Mouse (Mus musculus): ENCODE data around the gene Mif. TPM values are rescaled to one million over a fixed set of nuclear protein-coding genes. Genes with fewer than 3 reads are reported as not detected.

Mif gene
- total and polyA plus RNA-seq, 3 experiments, result 1,217 to 2,151 (median 2,072) TPM

- dilution Hi-C loops (cut with MboI; ENCODE audit: extremely low pct_ligation_motif_present, extremely low pct_unique_long_range_greater_than_20kb, low sequenced_read_pairs) (no loop called here), in situ Hi-C loops (cut with MboI; ENCODE audit: low pct_ligation_motif_present, low pct_unique_long_range_greater_than_20kb, low sequenced_read_pairs) (loop anchor here (10.0 kb wide), 1 partner anchor 249 kb away; the partner anchor contains the start of gene Ggt5)
- H3K36me3 ChIP-seq (replicated peaks in 1 of 2; ENCODE audit: control insufficient read depth in 1 of 2, insufficient read depth in 1 of 2, low read length in 1 of 2), result peaks cover 0 to 2% of the 10 kb centered on the region in 2 experiments
- H3K9me3 ChIP-seq (replicated peaks; ENCODE audit: low read length), result no peaks in the 10 kb centered on the region
- peak overlapping the region; percentile 61 to 79 (median 73) for H3K4me3 ChIP-seq (replicated peaks in 1 of 3; ENCODE audit: low read depth in 2 of 3, low read length in 2 of 3, poor library complexity in 1 of 3)
- peak; percentile 58 for DNase-seq (ENCODE audit: extremely low read depth)
- H3K4me1 ChIP-seq (ENCODE audit: control insufficient read depth in 1 of 2, insufficient read depth in 2 of 2), result peaks cover 3 to 40% of the 10 kb centered on the region in 2 experiments; a peak in 2 of 4 replicates
- TF ChIP-seq ZKSCAN1 (IDR thresholded peaks at IDR 0.05; ENCODE audit: borderline replicate concordance, low read depth, low read length) (no peak), POLR2AphosphoS2 (IDR thresholded peaks at IDR 0.05; ENCODE audit: low read depth, low read length) (0 out of 2 replicates have a peak, but pooled peaks have one; percentile 46), BHLHE40 (IDR thresholded peaks at IDR 0.05; ENCODE audit: low read depth, low read length) (peak; percentile 46; the same call in 1 of the 2 replicates), ETS1 (conservative IDR thresholded peaks at IDR 0.05; ENCODE audit: low read depth, low read length) (0 out of 2 replicates have a peak, but pooled peaks have one; percentile 21), ZMIZ1 (IDR thresholded peaks at IDR 0.05; ENCODE audit: low read depth, low read length) (no peak), TBP (conservative IDR thresholded peaks at IDR 0.05; ENCODE audit: low read depth, low read length) (0 out of 2 replicates have a peak, but pooled peaks have one; percentile 33), IRF4 (IDR thresholded peaks at IDR 0.05; ENCODE audit: low read depth, low read length) (peak; percentile 8; the same call in 1 of the 2 replicates), CTCF (conservative IDR thresholded peaks at IDR 0.05 in 1 of 2, IDR thresholded peaks at IDR 0.05 in 1 of 2; ENCODE audit: low read depth in 2 of 2, low read length in 2 of 2) (no peak), TCF12 (IDR thresholded peaks at IDR 0.05; ENCODE audit: low read depth, low read length) (peak; percentile 70), ELF1 (IDR thresholded peaks at IDR 0.05; ENCODE audit: low read depth, low read length) (peak; percentile 64), CHD2 (IDR thresholded peaks at IDR 0.05; ENCODE audit: low read length) (peak; percentile 64), RAD21 (IDR thresholded peaks at IDR 0.05; ENCODE audit: low read depth, low read length) (no peak), SIN3A (IDR thresholded peaks at IDR 0.05; ENCODE audit: low read length) (peak; percentile 83; the same call in 1 of the 2 replicates), MEF2A (IDR thresholded peaks at IDR 0.05; ENCODE audit: borderline replicate concordance, low read depth, low read length) (peak; percentile 32; the same call in 1 of the 2 replicates), RCOR1 (conservative IDR thresholded peaks at IDR 0.05; ENCODE audit: low read depth, low read length) (0 out of 2 replicates have a peak, but pooled peaks have one; percentile 24), MAX (IDR thresholded peaks at IDR 0.05; ENCODE audit: low read length) (0 out of 2 replicates have a peak, but pooled peaks have one; percentile 39), MAZ (IDR thresholded peaks at IDR 0.05; ENCODE audit: low read depth, low read length) (peak; percentile 47; the same call in 1 of the 2 replicates)
- no peaks in the 10 kb centered on the region for H3K27me3 ChIP-seq (replicated peaks)
- no peaks in the 10 kb centered on the region for H3K79me2 ChIP-seq (replicated peaks; ENCODE audit: control insufficient read depth, extremely low read depth, insufficient read depth, poor library complexity, severe bottlenecking)
- H3K27ac ChIP-seq (ENCODE audit: insufficient read depth, low read depth), result peak overlapping the region; percentile 92
- peak overlapping the region; percentile 86 for H3K4me2 ChIP-seq (ENCODE audit: insufficient read depth, low read depth, poor library complexity, severe bottlenecking)
- H3K9ac ChIP-seq (ENCODE audit: insufficient read depth, low read depth), result peak overlapping the region; percentile 83
Observed at GRCm38 (mm10) chr10:75833456-75834080, 26.5 kb downstream of the Mif start.

- Histone ChIP-seq H3K27ac (ENCODE audit: insufficient read depth, low read depth) (peak overlapping the region; percentile 54), H3K9me3 (replicated peaks; ENCODE audit: low read length) (peaks cover 6% of the 10 kb centered on the region), H3K27me3 (replicated peaks) (no peaks in the 10 kb centered on the region), H3K4me1 (ENCODE audit: control insufficient read depth in 1 of 2, insufficient read depth in 2 of 2) (peaks cover 3 to 35% of the 10 kb centered on the region in 2 experiments; a peak in 2 of 4 replicates), H3K4me2 (ENCODE audit: insufficient read depth, low read depth, poor library complexity, severe bottlenecking) (peak overlapping the region; percentile 86), H3K9ac (ENCODE audit: insufficient read depth, low read depth) (peak overlapping the region; percentile 83), H3K79me2 (replicated peaks; ENCODE audit: control insufficient read depth, extremely low read depth, insufficient read depth, poor library complexity, severe bottlenecking) (no peaks in the 10 kb centered on the region), H3K4me3 (replicated peaks in 1 of 3; ENCODE audit: low read depth in 2 of 3, low read length in 2 of 3, poor library complexity in 1 of 3) (peak overlapping the region; percentile 50 to 73 (median 61)), H3K36me3 (replicated peaks in 1 of 2; ENCODE audit: control insufficient read depth in 1 of 2, insufficient read depth in 1 of 2, low read length in 1 of 2) (peaks cover 0 to 9% of the 10 kb centered on the region in 2 experiments)
- in situ Hi-C loops (cut with MboI; ENCODE audit: low pct_ligation_motif_present, low pct_unique_long_range_greater_than_20kb, low sequenced_read_pairs), result loop anchor here (10.0 kb wide), 1 partner anchor 248 kb away; the partner anchor contains the start of gene Ggt5
- DNase-seq (ENCODE audit: extremely low read depth), result peak; percentile 93
- dilution Hi-C loops (cut with MboI; ENCODE audit: extremely low pct_ligation_motif_present, extremely low pct_unique_long_range_greater_than_20kb, low sequenced_read_pairs), result no loop called here
- TF ChIP-seq MXI1 (IDR thresholded peaks at IDR 0.05; ENCODE audit: low read depth, low read length), result no peak
- TF ChIP-seq BHLHE40 (IDR thresholded peaks at IDR 0.05; ENCODE audit: low read depth, low read length), result no peak
- no peak for TF ChIP-seq MAFK (IDR thresholded peaks at IDR 0.05; ENCODE audit: insufficient replicate concordance, low read length)
- TF ChIP-seq TCF12 (IDR thresholded peaks at IDR 0.05; ENCODE audit: low read depth, low read length), result peak; percentile 58; the same call in 1 of the 2 replicates
- TF ChIP-seq NRF1 (IDR thresholded peaks at IDR 0.05; ENCODE audit: low read depth, low read length), result 0 out of 2 replicates have a peak, but pooled peaks have one; percentile 9
- TF ChIP-seq UBTF (IDR thresholded peaks at IDR 0.05; ENCODE audit: low read depth, low read length), result 0 out of 2 replicates have a peak, but pooled peaks have one; percentile 29
- TF ChIP-seq USF2 (conservative IDR thresholded peaks at IDR 0.05; ENCODE audit: low read depth, low read length), result no peak
- peak; percentile 93 for TF ChIP-seq RAD21 (IDR thresholded peaks at IDR 0.05; ENCODE audit: low read depth, low read length)
- no peak for TF ChIP-seq EP300 (IDR thresholded peaks at IDR 0.05; ENCODE audit: low read length)
- no peak for TF ChIP-seq CHD1 (IDR thresholded peaks at IDR 0.05; ENCODE audit: low read depth, low read length)
- TF ChIP-seq ZMIZ1 (IDR thresholded peaks at IDR 0.05; ENCODE audit: low read depth, low read length), result no peak
- TF ChIP-seq CHD2 (IDR thresholded peaks at IDR 0.05; ENCODE audit: low read length), result no peak
- TF ChIP-seq ZKSCAN1 (IDR thresholded peaks at IDR 0.05; ENCODE audit: borderline replicate concordance, low read depth, low read length), result no peak
- no peak for TF ChIP-seq POLR2AphosphoS2 (IDR thresholded peaks at IDR 0.05; ENCODE audit: low read depth, low read length)
- no peak for TF ChIP-seq TBP (conservative IDR thresholded peaks at IDR 0.05; ENCODE audit: low read depth, low read length)
- TF ChIP-seq JUND (conservative IDR thresholded peaks at IDR 0.05; ENCODE audit: low read depth, low read length), result no peak; the same call in 1 of the 2 replicates
- TF ChIP-seq GABPA (IDR thresholded peaks at IDR 0.05; ENCODE audit: insufficient replicate concordance, low read depth, low read length), result no peak
- peak; percentile 88 to 100 for TF ChIP-seq CTCF (conservative IDR thresholded peaks at IDR 0.05 in 1 of 2, IDR thresholded peaks at IDR 0.05 in 1 of 2; ENCODE audit: low read depth in 2 of 2, low read length in 2 of 2)
- TF ChIP-seq POLR2A (IDR thresholded peaks at IDR 0.05; ENCODE audit: low read depth, low read length), result peak; percentile 49
Observed at GRCm38 (mm10) chr10:75832272-75832895, 27.7 kb downstream of the Mif start.
